Mouse (Mus musculus) stomach, postnatal 0 days (tissue): ENCODE measurements at regions not wholly inside any gene's neighbourhood (a gene's known extent, or its start where the extent isn't known, plus 50 kb on each side); places are given as distances from the start of the nearest gene placed in this dataset.

Experiments used
- CTCF ChIP-seq: IDR thresholded peaks from 2 replicates; pipeline ENCODE4 v1.5.1; 2016; ENCODE audit warnings: antibody characterized with exemption, low read depth, mild to moderate bottlenecking, moderate library complexity
- EP300 ChIP-seq: optimal IDR thresholded peaks from 2 replicates; pipeline ENCODE3; 2016; ENCODE audit warnings: antibody characterized with exemption

DNA sequence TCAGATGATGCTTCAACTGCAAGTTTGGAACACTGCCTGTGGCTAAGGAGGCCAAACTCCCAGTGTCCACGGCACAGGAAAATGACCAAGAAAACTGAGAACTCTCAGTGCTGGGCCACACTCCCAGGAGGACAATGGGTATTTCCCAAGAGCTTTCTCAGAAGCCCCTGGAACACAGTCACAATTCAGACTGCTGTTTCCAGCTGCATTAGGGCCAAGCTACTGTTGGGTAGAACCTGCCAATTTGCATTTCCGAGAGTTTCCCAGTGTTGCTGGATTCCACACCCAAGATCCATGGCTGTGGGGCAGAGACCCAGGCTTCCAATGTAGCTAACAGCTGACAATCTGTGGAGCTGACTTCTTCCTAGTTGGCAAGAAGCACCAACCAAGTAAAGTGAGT is 141.9 kb upstream of the D7Ertd443e start:
- no peak for TF ChIP-seq CTCF
- TF ChIP-seq EP300 = no peak
